Mouse (Mus musculus): ENCODE data around the gene Prune1. TPM values are rescaled to one million over a fixed set of nuclear protein-coding genes. Genes with fewer than 3 reads are reported as not detected.

The Prune1 gene
- total and polyA plus RNA-seq, 3 experiments: 8.4 to 9.1 (median 8.5) TPM

DNA sequence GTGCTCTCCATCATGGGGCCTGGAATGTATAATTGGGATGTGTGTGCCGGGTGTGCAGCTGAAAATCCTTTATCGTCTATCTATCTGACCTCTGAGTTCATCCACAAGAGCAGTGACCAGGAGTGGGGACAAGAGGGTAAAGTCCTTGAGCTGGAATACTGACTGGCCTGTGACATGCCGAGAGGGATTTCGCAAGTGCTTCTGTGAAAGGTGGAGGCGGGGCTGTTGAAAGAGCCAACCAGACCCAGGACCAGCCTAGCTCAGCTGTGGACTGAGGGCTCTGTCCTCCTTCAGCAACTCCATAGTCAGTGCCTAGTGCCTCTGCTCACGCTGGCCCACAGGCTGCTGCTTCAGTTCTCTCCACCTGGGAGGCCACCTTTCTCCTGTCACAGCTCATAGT, 36.7 kb upstream of the Prune1 start:
- in situ Hi-C loops (cut with MboI; ENCODE audit: low pct_ligation_motif_present, low pct_unique_long_range_greater_than_20kb, low sequenced_read_pairs) (loop anchor here (5.0 kb wide), 1 partner anchor 34 kb away; no protein-coding TSS in a partner anchor), dilution Hi-C loops (cut with MboI; ENCODE audit: extremely low pct_ligation_motif_present, extremely low pct_unique_long_range_greater_than_20kb, low sequenced_read_pairs) (no loop called here)
- no peak for DNase-seq (ENCODE audit: extremely low read depth)
- peak overlapping the region; percentile 31; the same call in 1 of the 2 replicates for H3K4me2 ChIP-seq (ENCODE audit: insufficient read depth, low read depth, poor library complexity, severe bottlenecking)
- H3K27ac ChIP-seq (ENCODE audit: insufficient read depth, low read depth): peak overlapping the region; percentile 38; the same call in 1 of the 2 replicates
- no peak for TF ChIP-seq ZC3H11A (IDR thresholded peaks at IDR 0.05; ENCODE audit: low read depth, low read length)
- TF ChIP-seq KAT2A (IDR thresholded peaks at IDR 0.05; ENCODE audit: insufficient replicate concordance, low read length): no peak
- no peak for TF ChIP-seq TBP (conservative IDR thresholded peaks at IDR 0.05; ENCODE audit: low read depth, low read length)
- no peak for TF ChIP-seq ELF1 (IDR thresholded peaks at IDR 0.05; ENCODE audit: low read depth, low read length)
- H3K27me3 ChIP-seq (replicated peaks): no peaks in the 10 kb centered on the region
- no peak overlapping the region for H3K4me3 ChIP-seq (replicated peaks in 1 of 3; ENCODE audit: low read depth in 2 of 3, low read length in 2 of 3, poor library complexity in 1 of 3)
- H3K79me2 ChIP-seq (replicated peaks; ENCODE audit: control insufficient read depth, extremely low read depth, insufficient read depth, poor library complexity, severe bottlenecking): peaks cover 46% of the 10 kb centered on the region
- H3K36me3 ChIP-seq (replicated peaks in 1 of 2; ENCODE audit: control insufficient read depth in 1 of 2, insufficient read depth in 1 of 2, low read length in 1 of 2): peaks cover 40 to 59% of the 10 kb centered on the region in 2 experiments
- H3K4me1 ChIP-seq (ENCODE audit: control insufficient read depth in 1 of 2, insufficient read depth in 2 of 2): peaks cover 17 to 38% of the 10 kb centered on the region in 2 experiments
- no peaks in the 10 kb centered on the region for H3K9me3 ChIP-seq (replicated peaks; ENCODE audit: low read length)
- 0 out of 2 replicates have a peak overlapping the region, but pooled peaks have one; percentile 6 for H3K9ac ChIP-seq (ENCODE audit: insufficient read depth, low read depth)

DNA sequence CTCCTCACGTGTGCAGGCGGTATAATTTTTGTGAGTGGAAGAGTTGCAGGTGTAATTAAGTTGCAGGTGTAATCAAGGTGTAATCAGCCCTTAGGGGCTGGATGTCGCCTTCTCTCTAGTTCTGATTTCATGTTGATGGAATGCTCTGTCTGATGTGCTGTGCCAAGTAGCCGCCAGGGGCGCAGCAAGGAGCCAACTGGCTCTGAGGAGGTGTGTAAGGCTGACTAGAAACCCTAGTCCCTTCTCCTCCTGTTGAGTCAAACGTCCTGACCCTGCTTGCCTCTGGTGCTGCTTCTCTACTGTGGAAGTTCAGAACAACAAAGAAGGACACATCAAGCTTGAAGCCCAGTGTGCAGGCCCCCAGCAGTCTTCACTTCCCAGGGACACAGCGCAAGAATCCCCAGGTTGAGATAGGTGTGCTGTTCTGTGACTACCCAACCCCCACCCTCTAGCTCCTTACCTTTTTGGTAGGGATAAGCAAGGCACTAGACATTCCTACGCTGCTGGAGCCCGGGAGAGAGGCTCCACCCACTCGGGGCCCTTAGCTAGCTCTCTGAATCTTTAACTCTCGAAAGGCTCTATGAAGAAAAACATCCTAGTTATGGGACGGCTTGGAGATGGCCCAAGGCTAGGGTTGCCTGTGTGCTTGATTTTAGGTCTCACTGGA, 35.7 kb upstream of the Prune1 start:
- Histone ChIP-seq H3K27ac (ENCODE audit: insufficient read depth, low read depth) (no peak overlapping the region), H3K4me3 (replicated peaks in 1 of 3; ENCODE audit: low read depth in 2 of 3, low read length in 2 of 3, poor library complexity in 1 of 3) (no peak overlapping the region), H3K9me3 (replicated peaks; ENCODE audit: low read length) (no peaks in the 10 kb centered on the region), H3K36me3 (replicated peaks in 1 of 2; ENCODE audit: control insufficient read depth in 1 of 2, insufficient read depth in 1 of 2, low read length in 1 of 2) (peaks cover 32 to 49% of the 10 kb centered on the region in 2 experiments), H3K9ac (ENCODE audit: insufficient read depth, low read depth) (0 out of 2 replicates have a peak overlapping the region, but pooled peaks have one; percentile 1), H3K27me3 (replicated peaks) (no peaks in the 10 kb centered on the region), H3K4me1 (ENCODE audit: control insufficient read depth in 1 of 2, insufficient read depth in 2 of 2) (peaks cover 19 to 43% of the 10 kb centered on the region in 2 experiments), H3K4me2 (ENCODE audit: insufficient read depth, low read depth, poor library complexity, severe bottlenecking) (peak overlapping the region; percentile 73), H3K79me2 (replicated peaks; ENCODE audit: control insufficient read depth, extremely low read depth, insufficient read depth, poor library complexity, severe bottlenecking) (peaks cover 46% of the 10 kb centered on the region)
- in situ Hi-C loops (cut with MboI; ENCODE audit: low pct_ligation_motif_present, low pct_unique_long_range_greater_than_20kb, low sequenced_read_pairs): loop anchor here (5.0 kb wide), 1 partner anchor 35 kb away; no protein-coding TSS in a partner anchor
- TF ChIP-seq TBP (conservative IDR thresholded peaks at IDR 0.05; ENCODE audit: low read depth, low read length) (no peak), CTCF (conservative IDR thresholded peaks at IDR 0.05 in 1 of 2, IDR thresholded peaks at IDR 0.05 in 1 of 2; ENCODE audit: low read depth in 2 of 2, low read length in 2 of 2) (peak; percentile 76 to 77), ZC3H11A (IDR thresholded peaks at IDR 0.05; ENCODE audit: low read depth, low read length) (no peak), POLR2AphosphoS2 (IDR thresholded peaks at IDR 0.05; ENCODE audit: low read depth, low read length) (no peak), USF2 (conservative IDR thresholded peaks at IDR 0.05; ENCODE audit: low read depth, low read length) (no peak), GABPA (IDR thresholded peaks at IDR 0.05; ENCODE audit: insufficient replicate concordance, low read depth, low read length) (no peak), RAD21 (IDR thresholded peaks at IDR 0.05; ENCODE audit: low read depth, low read length) (peak; percentile 13), PAX5 (IDR thresholded peaks at IDR 0.05; ENCODE audit: low read length) (no peak), EP300 (IDR thresholded peaks at IDR 0.05; ENCODE audit: low read length) (no peak)
- DNase-seq (ENCODE audit: extremely low read depth): peak; percentile 69
- dilution Hi-C loops (cut with MboI; ENCODE audit: extremely low pct_ligation_motif_present, extremely low pct_unique_long_range_greater_than_20kb, low sequenced_read_pairs): no loop called here
